Mouse (Mus musculus) lung, adult 2 months (tissue): ENCODE measurements at regions not wholly inside any gene's neighbourhood (a gene's known extent, or its start where the extent isn't known, plus 50 kb on each side); places are given as distances from the start of the nearest gene placed in this dataset.

Source experiments
- CTCF ChIP-seq: fragments of 200-500 bp; IDR thresholded peaks from 2 replicates; pipeline ENCODE4 v1.5.1; 2011; ENCODE audit warnings: mild to moderate bottlenecking, low read length, control low read depth; ENCODE audit not compliant: insufficient read depth
- POLR2A ChIP-seq: fragments of 200-500 bp; IDR thresholded peaks from 2 replicates; pipeline ENCODE4 v1.6.1; 2011; ENCODE audit warnings: low read depth, mild to moderate bottlenecking, control low read depth, low read length, borderline replicate concordance; ENCODE audit errors: extremely low read depth

GRCm38 (mm10) chr11:112067176-112067575, 714.8 kb upstream of the Sox9 start:
- TF ChIP-seq CTCF (0 out of 2 replicates have a peak, but pooled peaks have one; percentile 21), POLR2A (no peak)
